ENCODE assay signal across 8 mouse cellular contexts in the genomic region with DNA sequence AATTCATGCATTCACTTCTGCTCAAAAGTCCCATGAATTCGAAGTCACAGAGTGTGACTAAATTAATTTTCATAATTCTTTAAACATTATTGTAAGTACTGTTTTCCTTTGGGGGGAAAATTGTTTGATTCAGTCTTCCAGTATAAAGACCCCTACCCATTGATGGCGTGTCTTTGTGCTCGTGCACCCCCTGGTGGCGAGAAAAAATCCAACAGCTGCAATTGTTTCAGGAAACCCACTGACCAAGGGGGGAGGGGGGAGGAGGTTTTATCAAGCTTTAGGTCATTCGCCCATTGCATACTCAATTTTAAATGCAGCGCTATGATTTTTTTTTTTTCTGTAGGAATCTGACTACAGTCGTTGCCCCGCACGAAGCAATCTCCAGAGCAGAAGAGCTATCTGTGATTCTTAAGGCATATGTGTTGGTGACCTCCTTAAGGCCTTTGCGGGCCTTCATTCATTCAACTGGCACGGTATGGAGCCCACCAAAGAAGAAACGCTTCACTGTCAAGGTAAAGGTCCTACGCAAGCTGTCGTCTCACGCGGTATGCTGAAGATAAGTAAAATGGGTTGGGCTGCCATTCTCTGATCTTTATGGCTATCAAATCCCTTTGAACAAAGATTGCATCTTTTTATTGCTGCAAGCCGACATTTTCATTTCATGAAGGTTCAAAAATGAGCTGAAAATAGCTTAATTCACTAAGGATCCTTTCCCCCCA.
A peak's percentile ranks its signal among the peaks of the same experiment; 100 is the strongest.
DNase-seq lines count a peak whose midpoint lies in the region; ATAC-seq and TF ChIP-seq lines count a peak whose summit lies in the region.

No protein-coding gene starts in this region.

- H3K27me3 ChIP-seq in testis, adult 2 months (ENCODE audit: control insufficient read depth, insufficient read depth, low read length): no peaks in the 10 kb centered on the region
- H3K27me3 ChIP-seq in forebrain, embryonic 14.5 days (replicated peaks; ENCODE audit: control insufficient read depth, insufficient read depth, low read length): no peaks in the 10 kb centered on the region

- TF ChIP-seq CTCF in testis, adult 2 months (IDR thresholded peaks at IDR 0.05; ENCODE audit: control insufficient read depth, insufficient read depth, insufficient replicate concordance, low read depth, low read length): peak; percentile 62

- no peak for ATAC-seq in forebrain, embryonic 14.5 days

- no peak overlapping the region for H3K9ac ChIP-seq in forebrain, embryonic 14.5 days (ENCODE audit: low read length)

- WGBS in forebrain, embryonic 14.5 days: 56% methylated on average over 17 of the region's 17 CpGs

- no peak overlapping the region for H3K4me3 ChIP-seq in testis, adult 2 months (ENCODE audit: control insufficient read depth, low read depth, low read length)
- no peak overlapping the region for H3K4me3 ChIP-seq in forebrain, embryonic 14.5 days (ENCODE audit: low read depth, low read length)

- H3K9me3 ChIP-seq in forebrain, embryonic 14.5 days (replicated peaks; ENCODE audit: control insufficient read depth, low read length): no peaks in the 10 kb centered on the region

- no peaks in the 10 kb centered on the region for H3K4me1 ChIP-seq in testis, adult 2 months (ENCODE audit: control insufficient read depth, insufficient read depth, low read length)
- no peaks in the 10 kb centered on the region for H3K4me1 ChIP-seq in forebrain, embryonic 14.5 days (ENCODE audit: control insufficient read depth, insufficient read depth, low read length)

- no peak for TF ChIP-seq POLR2A in testis, adult 2 months (IDR thresholded peaks at IDR 0.05; ENCODE audit: control insufficient read depth, low read depth, low read length)

- intact Hi-C loops in heart, postnatal 25 days (cut with DNase I): loop anchor here (5.0 kb wide), 2 partner anchors 106 to 271 kb away; no protein-coding TSS in a partner anchor

- H3K27ac ChIP-seq in testis, adult 2 months (ENCODE audit: control insufficient read depth, insufficient read depth, low read depth, low read length): no peak overlapping the region
- H3K27ac ChIP-seq in forebrain, embryonic 14.5 days (ENCODE audit: low read depth, low read length): no peak overlapping the region

- no peaks in the 10 kb centered on the region for H3K36me3 ChIP-seq in testis, adult 2 months (ENCODE audit: control insufficient read depth, insufficient read depth, low read length)
- H3K36me3 ChIP-seq in forebrain, embryonic 14.5 days (ENCODE audit: control insufficient read depth, insufficient read depth, low read length): no peaks in the 10 kb centered on the region

- DNase-seq in heart, adult 18-20 months: peak; percentile 39 to 87
- no peak for DNase-seq in heart, postnatal 25 days (ENCODE audit: low spot score)
- DNase-seq in testis, postnatal 14 days (ENCODE audit: low spot score): no peak
- peak; percentile 64 for DNase-seq in forebrain, embryonic 14.5 days (ENCODE audit: low spot score)
- peak; percentile 24 to 77 for DNase-seq in kidney, postnatal 36 days
- peak; percentile 31 for DNase-seq in retina, postnatal 7 days (ENCODE audit: low read depth, low spot score)
- no peak for DNase-seq in natural killer cell, adult 2 months (ENCODE audit: low spot score in 2 of 2)

- no peak overlapping the region for H3K4me2 ChIP-seq in forebrain, embryonic 14.5 days (ENCODE audit: low read length)

Comparison
In these comparisons a context has a peak if more than half of its experiments do, and no peak if none do; other contexts are left out.
1. DNase-seq: peak in heart, adult 18-20 months (2 of 2), forebrain, embryonic 14.5 days (single experiment), kidney, postnatal 36 days (2 of 2) and retina, postnatal 7 days (single experiment); none in heart, postnatal 25 days (single experiment), testis, postnatal 14 days (single experiment) and natural killer cell, adult 2 months (0 of 2).